Mouse (Mus musculus): Measurements from ENCODE around the gene Cdh3.

The Cdh3 gene

DNA sequence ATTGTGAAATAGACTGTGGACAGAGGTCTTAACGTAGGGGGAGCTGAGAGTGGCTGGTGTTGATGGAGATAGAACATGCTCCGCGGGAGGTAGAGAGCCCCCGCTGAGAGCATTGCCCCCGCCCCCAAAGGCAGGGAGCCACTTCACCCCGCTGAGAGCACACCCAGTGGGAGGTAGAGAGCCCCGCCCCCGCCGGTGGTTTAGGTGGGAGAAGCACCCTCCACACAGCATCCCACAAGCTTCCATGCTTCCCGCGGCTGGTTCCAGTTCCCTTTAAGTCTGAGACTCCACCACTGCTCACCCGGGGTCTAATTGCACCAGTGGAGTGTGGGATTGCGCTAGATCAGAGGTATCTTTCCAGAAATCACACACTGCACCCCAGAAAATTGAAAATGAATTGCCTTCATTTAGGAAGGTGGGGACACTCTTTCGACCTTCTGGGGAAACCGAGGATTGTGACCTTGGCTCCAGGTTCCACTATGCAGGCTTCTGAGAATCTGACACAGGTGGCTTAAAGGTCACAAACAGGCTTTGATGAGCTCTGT is 96.0 kb downstream of the Cdh3 start:
- no peak for DNase-seq (ENCODE audit: low read depth, low spot score)
